Mouse (Mus musculus): ENCODE data around the gene Ldhal6b. TPM values are rescaled to one million over a fixed set of nuclear protein-coding genes. Genes with fewer than 3 reads are reported as not detected.

Gene Ldhal6b
- not detected in 2 replicates for polyA plus RNA-seq (2015; fragmentation: Nextera tagmentation; extraction: Ambion mirVana)

DNA sequence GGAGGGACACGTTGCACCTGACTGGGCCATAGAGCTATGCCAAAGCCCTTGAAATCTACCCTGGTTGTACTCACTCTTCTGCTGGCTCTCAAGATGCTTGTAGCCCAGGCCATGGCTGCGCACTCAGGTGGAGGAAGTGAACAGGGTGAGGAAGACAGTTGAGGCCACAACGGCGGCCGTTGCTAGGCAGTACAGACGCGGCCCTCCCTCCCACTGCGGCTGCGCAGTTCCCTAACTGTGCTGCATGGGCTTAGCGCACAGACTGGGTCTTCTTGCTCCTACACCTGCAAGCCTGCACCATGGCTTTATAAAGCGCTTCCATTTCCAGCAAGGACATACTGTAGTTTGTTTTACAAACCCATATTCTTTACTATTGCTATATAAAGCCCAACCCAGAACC lies at the start of gene Ldhal6b:
Ldhal6b (minus strand) TSS at position 223 of the 400 bp plus-strand sequence.
- DNase-seq (ENCODE audit: low spot score), result peak; percentile 50

DNA sequence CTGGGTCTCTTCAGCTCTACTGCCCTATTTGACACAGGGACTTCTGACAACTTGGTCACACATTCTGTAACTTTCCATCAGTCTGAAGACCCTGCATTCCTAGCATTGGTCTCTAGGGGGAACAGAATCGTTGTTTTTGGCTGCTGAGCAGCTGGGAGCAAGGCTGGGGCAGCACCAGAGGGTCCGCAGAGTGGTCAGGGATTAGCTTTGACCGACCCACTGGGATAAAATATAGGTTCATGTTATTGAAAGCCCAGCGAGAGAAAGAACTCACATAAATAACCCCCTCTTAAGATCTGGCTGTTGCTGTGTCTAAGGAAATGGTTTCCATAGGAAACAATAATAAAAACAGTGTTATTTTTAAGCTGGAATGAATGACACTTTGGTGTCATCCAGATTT lies 48.6 kb upstream of the Ldhal6b start:
- no peak for DNase-seq (ENCODE audit: low spot score)

DNA sequence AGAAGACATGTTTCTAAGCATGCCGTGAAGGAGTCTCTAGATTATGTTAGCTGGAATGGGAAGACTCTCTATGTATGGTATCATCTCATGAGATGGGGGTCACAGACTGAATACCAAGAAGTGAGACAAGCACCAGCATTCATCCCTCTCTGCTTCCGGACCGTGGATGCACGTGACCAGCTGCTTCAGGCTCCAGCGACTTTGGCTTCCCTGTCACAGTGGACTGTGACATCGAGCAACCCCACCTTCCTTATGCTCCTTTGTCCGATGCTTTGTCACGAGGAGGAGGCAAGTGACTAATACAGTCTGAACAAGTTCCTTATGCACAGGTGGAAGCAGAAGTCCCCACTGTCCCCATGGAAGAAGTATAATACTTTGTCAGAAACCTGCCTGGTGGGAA lies 48.2 kb upstream of the Ldhal6b start:
- no peak for DNase-seq (ENCODE audit: low spot score)

DNA sequence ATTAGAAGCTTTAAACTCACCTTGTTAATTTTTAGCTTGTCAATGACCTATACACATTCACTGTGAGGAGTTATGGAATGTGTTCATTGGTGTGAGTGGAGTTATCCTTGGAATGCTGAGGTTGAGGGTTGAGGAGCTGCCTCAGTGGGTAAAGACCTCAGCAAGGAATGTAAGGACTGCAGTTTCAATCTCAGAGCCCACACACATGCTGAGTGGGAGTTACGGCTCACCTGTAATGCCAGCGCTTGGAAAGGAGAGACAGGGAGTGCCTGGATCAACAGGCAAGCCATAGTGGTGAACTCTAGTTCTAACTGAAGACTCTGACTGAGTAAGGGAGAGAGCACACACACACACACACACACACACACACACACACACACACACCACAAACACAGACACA lies 45.3 kb upstream of the Ldhal6b start:
- no peak for DNase-seq (ENCODE audit: low spot score)

DNA sequence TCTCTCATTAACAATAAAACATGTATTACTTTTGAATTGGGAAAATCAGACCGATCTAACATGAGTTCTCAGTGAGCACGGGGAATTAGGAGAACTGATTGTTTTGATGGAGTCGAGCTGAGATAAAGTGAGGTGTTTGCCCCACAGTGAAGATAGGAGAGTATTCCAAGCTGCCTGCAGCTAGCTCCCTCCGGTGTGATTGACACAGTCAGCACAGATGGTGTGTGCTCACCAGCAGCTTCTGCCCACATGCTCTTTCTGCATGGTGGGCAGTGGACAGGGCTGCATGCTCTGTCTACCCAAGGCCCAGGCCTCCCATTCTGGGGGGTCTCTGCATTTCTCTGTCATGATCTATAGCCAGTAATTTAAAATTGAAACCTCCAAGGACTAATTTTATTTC lies 35.1 kb upstream of the Ldhal6b start:
- no peak for DNase-seq (ENCODE audit: low spot score)

DNA sequence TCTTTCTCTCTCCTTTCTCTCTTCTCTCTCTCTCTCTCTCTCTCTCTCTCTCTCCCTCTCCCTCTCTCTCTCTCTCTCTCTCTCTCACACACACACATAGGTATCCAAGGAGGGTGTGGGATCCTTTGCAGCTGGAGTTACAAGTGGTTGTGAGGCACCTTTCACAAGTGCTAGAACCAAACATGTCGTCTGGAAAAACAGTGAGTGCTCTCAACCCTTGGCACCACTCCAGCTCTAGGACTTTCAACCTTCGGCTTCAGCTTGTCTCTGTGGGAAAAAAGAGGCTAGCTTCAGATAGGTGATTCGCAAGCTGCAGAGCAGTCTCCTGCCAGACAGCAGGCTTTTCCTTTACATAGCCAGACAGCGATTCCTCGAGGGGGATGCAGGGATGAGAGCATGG lies 25.2 kb upstream of the Ldhal6b start:
- DNase-seq (ENCODE audit: low spot score), result no peak

DNA sequence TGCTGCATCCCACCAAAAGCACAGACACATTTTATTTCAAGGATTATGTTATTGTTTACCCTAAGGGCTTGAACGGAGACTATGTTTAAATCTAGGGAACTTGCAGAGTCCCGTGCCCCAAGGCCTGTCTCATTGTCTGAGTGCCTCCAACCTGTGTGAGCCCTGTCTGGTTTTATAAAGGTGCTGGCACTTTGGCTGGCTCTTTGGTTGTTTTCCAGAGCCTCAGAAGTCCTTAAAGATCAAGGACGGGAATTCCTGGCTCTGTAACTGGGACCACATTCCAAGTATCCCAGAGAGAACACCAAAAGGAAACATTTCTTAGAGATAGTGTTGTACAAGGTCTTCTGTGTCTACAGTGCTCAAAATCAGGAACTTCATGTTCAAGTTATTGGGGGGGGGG lies 24.7 kb upstream of the Ldhal6b start:
- DNase-seq (ENCODE audit: low spot score), result no peak

DNA sequence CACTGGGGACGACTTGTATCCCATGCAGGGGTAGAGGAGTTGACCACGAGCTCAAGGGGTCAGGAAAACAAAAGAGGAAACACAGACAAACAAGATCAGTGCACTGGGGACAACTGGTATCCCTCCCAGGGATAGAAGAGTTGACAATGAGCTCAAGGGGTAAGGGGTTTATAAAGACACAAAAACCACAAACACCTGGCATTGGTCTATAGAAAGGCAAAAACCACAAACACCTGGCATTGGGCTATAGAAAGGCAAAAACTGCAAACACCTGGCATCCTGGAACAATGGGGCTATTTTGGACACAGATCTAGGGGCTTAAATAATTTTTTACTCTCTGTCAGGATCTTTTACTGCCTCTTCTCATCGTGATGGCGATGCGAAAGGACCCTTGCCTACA lies 23.8 kb upstream of the Ldhal6b start:
- DNase-seq (ENCODE audit: low spot score), result peak; percentile 70

DNA sequence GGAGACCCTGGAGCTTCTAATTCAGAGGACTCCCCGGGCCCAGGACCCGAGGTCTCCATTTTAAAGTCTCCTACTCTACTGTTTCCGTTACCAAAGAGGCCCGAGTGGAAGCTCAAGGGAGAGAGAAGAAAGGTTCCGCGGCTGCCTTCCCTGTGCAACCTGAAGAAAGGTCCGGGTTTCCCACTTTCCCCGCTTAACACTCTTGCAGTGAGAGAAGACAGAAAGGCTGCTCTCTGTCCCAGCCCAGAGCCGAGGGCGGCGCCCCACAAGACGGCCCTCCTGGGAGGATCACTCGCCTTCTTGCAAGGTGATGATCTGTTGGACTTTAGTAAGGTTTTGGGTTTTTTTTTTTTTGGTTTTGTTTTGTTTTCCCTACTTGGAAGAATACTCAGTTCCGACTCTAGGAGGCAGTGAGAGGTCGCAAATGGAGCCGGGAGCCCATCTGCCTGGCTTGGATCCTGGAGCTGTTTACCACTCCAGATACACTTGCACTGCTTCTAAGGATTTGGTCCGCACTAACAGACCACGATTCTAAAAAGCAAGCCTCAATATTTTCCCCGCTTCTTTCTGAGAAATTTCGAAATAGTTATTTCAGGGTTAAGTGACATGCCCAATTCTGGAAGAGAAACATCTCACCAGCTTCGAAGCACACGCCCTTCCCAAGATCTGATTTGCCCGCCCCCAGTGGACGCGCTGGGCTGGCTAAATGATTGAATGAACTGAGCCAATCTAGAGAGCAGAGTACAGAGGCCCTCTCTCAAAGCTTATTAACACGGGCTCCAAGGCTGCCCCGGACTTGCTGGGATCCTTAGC lies 21.8 kb upstream of the Ldhal6b start, which contains the start of gene Tmem242:
Tmem242 (minus strand) TSS at position 101 of the 813 bp plus-strand sequence.
- peak; percentile 92 for DNase-seq (ENCODE audit: low spot score)

DNA sequence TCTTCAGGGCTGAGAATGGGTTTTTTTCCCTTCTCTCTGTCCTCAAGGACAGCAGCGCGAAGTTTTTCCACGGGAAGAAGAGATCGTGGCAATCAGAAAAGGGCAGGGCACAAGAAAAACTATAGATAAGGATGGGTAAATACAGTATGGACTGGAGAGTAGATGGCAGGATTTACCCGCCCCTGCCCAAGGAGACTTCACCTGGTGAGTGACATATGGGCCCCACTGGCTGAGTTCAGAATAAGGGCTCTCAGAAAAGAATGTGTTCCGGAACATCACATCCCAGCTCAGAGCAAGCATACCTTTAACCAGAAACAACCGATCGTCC lies 21.2 kb upstream of the Ldhal6b start:
- DNase-seq (ENCODE audit: low spot score), result no peak

DNA sequence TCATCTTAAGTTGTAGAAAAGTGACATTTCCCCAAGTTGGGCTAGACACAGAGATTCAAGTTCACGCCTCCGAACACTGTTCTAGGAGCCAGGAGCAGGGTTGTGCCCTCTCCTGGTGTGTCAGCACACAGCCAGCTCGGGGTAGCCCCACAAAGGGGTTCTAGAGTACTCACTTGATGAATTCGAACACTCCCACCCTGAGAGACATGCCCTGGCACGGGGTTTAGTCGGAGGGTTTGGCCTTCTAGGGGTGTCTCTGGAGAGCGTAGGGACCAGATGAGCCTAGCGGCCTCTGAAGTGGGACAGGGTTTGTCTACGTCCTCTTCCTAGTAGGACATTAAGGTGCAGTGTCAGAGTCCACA lies 11.2 kb upstream of the Ldhal6b start:
- no peak for DNase-seq (ENCODE audit: low spot score)

DNA sequence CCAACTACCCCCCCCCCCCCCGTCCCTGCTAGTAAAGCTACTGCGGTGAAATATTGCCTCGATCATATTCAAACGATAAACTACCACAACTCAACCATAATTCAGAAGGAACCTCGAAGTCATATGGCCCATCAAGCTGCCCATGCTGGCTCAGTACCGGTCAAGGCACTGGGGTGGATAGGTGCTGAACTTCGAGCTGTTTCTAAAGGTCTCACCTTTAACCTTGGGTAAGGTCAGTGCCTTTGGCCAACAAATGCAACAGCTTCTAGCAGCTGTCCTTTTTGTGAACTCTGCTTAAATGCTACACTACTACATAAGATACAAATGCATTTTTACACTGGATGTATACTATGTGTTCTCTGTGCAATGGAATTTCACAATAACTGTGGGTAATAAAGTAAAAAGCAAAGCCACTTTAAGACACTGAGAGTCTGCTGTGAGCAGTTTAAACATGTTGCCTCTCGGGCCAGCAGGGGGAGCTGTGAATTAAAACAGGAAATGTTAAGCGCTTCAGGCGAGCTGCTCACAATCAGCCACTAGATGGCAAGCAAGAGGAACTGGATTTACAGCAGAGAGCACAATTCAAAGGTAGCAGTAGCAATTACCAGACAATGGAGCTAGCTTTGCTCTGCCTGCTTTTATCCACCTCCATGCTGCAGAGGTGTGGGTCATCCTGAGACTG lies 10.7 kb upstream of the Ldhal6b start:
- DNase-seq (ENCODE audit: low spot score), result peak; percentile 96

DNA sequence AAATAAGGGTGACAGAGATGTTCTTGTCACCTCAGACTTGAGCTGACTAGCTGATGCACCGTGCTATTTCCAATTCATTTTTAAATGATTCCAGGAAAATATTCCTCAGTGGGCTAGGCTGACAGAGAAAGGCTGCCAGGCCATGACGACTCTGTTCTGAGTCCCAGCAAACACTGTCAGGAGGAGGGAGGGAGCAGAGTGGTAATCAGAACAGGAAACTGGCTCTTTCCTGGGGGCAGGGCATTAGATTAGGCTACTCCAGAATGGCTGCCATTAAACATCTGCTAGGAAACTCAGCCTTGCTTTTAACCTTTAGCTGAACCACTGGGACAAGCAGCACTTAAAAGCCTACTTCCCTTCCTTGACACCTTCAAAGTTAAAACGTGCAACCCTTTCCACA lies 6.6 kb upstream of the Ldhal6b start:
- DNase-seq (ENCODE audit: low spot score), result no peak

DNA sequence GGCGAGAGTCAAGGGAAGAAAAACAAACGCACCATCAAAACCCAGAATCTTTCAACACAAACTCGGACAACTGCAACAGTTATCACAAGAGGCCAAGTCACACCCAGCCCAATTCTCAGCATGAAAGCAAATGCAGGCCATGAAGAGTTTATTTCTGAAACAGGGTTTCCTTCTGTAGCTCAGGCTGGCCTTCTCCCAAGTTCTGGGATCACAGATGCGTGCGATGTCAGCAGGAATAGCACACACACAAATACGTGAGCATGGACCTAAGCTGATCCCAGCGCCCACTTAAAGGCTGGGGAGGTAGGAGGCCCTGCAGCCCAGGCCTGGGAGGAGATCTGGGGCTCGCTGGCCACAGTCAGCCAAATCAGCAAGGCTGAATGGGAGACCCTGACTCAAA lies 5.6 kb upstream of the Ldhal6b start:
- DNase-seq (ENCODE audit: low spot score), result no peak

DNA sequence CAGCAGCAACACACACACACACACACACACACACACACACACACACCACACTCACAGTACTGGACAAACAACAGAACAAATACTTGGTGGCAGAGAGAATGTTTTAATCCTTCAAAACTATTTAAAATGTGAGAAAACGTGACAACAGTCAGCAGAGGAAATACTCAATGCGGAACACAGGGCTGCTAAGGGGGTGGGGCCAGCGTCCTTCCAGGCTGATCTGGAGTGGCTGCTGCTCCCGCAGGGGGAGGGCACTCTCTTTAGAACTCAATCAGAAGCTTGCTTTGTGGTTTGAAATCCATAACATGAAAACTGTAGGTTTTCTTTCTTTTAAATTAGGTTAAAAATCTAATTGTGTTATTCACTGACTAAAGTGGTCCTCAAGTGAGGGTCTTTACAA lies 3.3 kb upstream of the Ldhal6b start:
- no peak for DNase-seq (ENCODE audit: low spot score)

DNA sequence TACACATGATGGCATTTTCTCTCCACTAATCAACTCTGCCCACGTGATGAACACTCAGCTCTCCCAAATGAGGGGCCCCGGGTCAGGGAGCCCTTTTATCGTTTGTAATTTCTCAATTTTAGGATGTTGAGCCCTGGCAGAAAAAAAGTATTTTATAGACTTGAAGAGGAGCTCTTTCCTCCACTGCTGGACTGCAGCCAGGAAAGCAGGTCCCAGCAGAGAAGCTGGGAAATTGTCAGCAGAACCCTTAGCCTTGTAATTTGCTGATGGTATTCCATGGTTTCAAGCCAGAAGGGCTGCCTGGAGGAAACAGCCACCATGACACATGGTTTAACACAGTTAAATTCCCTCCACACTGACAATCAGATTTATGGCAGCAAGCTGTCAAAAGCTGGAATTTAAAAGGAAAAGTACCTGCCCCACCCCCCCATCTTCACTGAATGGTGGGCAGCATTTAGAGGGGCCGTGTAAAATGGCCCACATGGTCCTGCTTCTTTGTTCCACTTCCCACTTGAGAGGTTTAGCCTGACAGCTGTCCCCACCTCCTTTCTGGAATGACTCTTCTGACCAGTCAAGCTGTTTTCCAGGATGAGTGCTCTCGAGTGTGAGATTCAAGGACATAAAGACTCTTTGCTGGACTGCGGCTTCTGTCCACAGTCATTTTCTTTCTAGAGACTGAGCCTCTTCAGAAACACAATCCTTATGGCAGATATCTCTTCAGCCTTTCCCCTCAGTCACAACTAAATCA lies 1.4 kb upstream of the Ldhal6b start:
- DNase-seq (ENCODE audit: low spot score), result no peak

DNA sequence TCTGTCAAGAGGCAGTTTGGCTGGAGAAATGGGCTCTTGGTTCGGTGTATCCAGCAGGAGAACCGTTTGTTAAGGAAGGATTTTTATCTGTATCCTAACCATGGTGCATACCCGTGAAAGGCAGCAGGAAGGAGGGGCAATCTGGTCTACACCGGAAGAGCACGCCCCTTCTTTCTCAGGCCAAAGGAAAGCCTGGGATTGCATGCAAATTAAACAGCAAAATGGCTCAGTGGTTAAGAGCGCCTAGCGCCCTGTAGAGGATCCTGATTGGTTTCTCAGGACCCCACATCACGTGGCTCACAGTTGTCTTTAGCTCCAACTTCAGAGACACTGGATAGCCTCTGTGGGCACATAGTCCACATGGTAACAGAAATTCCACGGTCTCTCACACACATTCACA lies 489 bp upstream of the Ldhal6b start:
- DNase-seq (ENCODE audit: low spot score), result no peak

DNA sequence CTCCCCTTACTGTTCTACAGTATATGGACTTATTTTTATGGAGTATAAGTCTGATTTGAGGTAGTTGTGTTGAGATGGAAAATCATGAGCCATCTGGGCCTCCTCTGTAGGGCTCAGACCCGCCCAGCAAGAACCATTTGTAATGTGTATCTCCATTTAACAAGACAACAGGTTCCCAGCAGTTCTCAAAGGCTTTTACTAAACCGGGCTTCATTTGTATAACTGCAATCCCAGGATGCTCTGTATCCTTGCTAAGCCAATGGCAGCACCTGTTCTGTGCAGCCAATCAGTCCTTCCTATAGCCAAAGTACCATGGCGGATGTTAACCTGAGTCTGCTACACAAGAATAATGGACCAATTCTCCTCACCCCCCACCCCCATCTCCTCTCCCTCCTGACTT lies 2.0 kb downstream of the Ldhal6b start:
- no peak for DNase-seq (ENCODE audit: low spot score)

DNA sequence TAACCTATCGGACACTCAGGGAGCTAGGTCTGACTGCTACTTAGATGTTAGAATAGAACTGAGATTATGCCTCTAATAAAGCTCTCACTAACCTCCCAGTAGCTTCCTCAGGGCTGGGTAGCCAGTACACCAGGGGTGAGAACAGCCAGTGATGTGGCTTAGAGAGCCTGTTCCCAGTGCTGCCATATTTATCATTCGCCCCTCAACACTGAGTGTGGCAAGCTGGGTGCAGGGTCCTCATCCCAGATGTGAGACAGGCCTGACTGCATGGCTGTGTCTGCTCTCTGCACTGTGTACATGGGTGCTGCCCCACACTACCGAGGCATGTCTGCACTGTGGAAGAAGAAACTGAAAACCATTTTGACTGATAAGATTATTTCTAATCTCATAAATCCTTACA lies 4.5 kb downstream of the Ldhal6b start:
- no peak for DNase-seq (ENCODE audit: low spot score)

DNA sequence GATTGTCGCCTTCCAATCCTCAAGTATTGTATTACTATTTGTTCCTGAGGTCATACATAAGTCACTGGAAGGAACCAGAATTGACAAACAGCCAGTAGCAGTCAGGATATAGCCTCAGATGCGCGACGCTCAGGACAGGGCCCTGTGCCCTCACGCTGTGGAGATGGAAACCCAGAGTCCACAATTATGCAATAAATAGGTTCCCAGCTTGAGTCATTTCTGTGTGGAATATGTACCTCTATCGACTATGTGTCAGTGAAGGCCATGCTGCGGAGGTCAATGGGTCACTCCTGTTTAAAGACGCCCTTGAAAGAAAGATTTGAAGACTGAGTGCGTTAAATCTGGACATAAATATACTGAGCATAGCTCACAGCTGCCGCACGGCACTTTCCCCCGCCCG lies 5.2 kb downstream of the Ldhal6b start:
- no peak for DNase-seq (ENCODE audit: low spot score)

DNA sequence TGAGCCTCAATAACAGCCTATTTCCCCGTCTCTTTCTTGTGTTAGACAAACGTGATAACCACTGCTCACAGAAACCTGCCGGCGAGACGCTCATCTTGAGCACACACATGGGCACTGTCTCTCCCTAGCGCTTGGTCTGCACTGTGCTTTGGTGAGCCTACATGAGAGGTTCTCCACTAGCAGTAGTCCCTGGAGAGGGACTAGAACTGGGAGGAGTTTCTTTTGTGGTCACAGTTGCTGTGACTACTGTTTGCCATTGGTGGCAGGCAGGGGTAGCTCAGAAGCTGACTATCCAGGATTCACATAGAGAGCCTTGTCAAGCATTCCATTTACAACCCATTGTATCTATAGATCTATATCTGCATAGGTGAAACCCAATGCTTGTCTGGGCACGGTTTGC lies 5.8 kb downstream of the Ldhal6b start:
- no peak for DNase-seq (ENCODE audit: low spot score)

DNA sequence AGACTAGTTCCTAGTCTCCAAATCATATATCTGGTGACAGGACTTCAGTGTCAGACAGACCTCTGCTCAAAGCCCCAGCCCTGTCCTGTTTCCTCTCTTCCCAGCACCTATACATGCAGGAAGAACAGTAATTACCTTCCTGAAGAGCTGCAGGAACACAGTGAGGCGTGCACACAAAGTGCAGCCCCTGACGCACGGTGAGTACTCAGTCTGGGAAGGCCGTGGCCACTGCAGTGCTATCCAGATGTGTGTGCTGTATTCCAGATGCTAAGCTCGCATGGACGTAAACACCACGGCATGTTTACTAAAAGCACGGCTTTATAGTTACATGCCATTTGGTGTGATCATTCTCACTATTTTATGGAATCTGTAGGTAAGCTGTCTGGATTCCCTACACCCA lies 6.3 kb downstream of the Ldhal6b start:
- no peak for DNase-seq (ENCODE audit: low spot score)

All from thymus, postnatal 0 days (tissue).